Mouse (Mus musculus): ENCODE measurements around the gene Fam78a.

- TF ChIP-seq EP300 (IDR thresholded peaks at IDR 0.05; ENCODE audit: insufficient read depth, low read depth, low read length), result no peak
- no peak for TF ChIP-seq POLR2A (IDR thresholded peaks at IDR 0.05; ENCODE audit: insufficient read depth, low read length)
- TF ChIP-seq CTCF (IDR thresholded peaks at IDR 0.05; ENCODE audit: low read depth, low read length), result no peak
Measured at GRCm38 (mm10) chr2:32064913-32065312, 19.7 kb downstream of the Fam78a start.

Data from ES-Bruce4 (cell line).